Mouse (Mus musculus) limb, embryonic 14.5 days (tissue): Measurements from ENCODE around the gene Trim63. TPM values are rescaled to one million over a fixed set of nuclear protein-coding genes. Genes with fewer than 3 reads are reported as not detected.

ENCODE experiments used
- ATAC-seq: fragments of 200-750 bp; cut with Nextera tagmentation; 2 replicates; pipeline ENCODE4 v1.8.0; 2017; ENCODE audit warnings: low read depth, moderate number of reproducible peaks, moderate TSS enrichment; ENCODE audit not compliant: low FRiP score
- DNase-seq: peaks from one replicate; pipeline ENCODE4 v3.0.0-alpha.2; 2015; ENCODE audit warnings: low spot score
- H3K27ac ChIP-seq: fragments of 300-500 bp; sonication (generic); replicated peaks from 2 replicates; pipeline ENCODE4 v1.5.1; 2014; ENCODE audit warnings: low read depth, mild to moderate bottlenecking, low read length, moderate library complexity, mixed read lengths
- H3K27me3 ChIP-seq: fragments of 300-500 bp; sonication (generic); 2 replicates; pipeline ENCODE4 v1.6.1; 2014; ENCODE audit warnings: low read length, mixed read lengths; ENCODE audit not compliant: control insufficient read depth, insufficient read depth
- H3K36me3 ChIP-seq: fragments of 300-500 bp; sonication (generic); 2 replicates; pipeline ENCODE4 v1.6.1; 2014; ENCODE audit warnings: mild to moderate bottlenecking, low read length, moderate library complexity, mixed read lengths; ENCODE audit not compliant: control insufficient read depth, insufficient read depth
- H3K4me1 ChIP-seq: fragments of 300-500 bp; sonication (generic); 2 replicates; pipeline ENCODE4 v1.6.1; 2014; ENCODE audit warnings: antibody characterized with exemption, low read length, mixed read lengths; ENCODE audit not compliant: control insufficient read depth, insufficient read depth
- H3K4me2 ChIP-seq: fragments of 300-500 bp; sonication (generic); replicated peaks from 2 replicates; pipeline ENCODE4 v1.6.1; 2014; ENCODE audit warnings: low read depth, mild to moderate bottlenecking, low read length, moderate library complexity; ENCODE audit not compliant: severe bottlenecking
- H3K4me3 ChIP-seq: fragments of 300-500 bp; sonication (generic); replicated peaks from 2 replicates; pipeline ENCODE4 v1.5.1; 2014; ENCODE audit warnings: low read length
- H3K9ac ChIP-seq: fragments of 300-500 bp; sonication (generic); 2 replicates; pipeline ENCODE4 v1.6.1; 2014; ENCODE audit warnings: mild to moderate bottlenecking, low read depth, low read length, moderate library complexity; ENCODE audit not compliant: severe bottlenecking
- H3K9me3 ChIP-seq: fragments of 300-500 bp; sonication (generic); 2 replicates; pipeline ENCODE4 v1.6.1; 2016; ENCODE audit warnings: low read length; ENCODE audit not compliant: control insufficient read depth
- POLR2A ChIP-seq: fragments of 200-500 bp; IDR thresholded peaks from 2 replicates; pipeline ENCODE4 v1.8.0; 2012; ENCODE audit warnings: inconsistent platforms, mild to moderate bottlenecking, moderate library complexity, borderline replicate concordance; ENCODE audit not compliant: insufficient read depth, insufficient read length; ENCODE audit errors: extremely low read depth
- WGBS: fragments of 180-500 bp; shearing (Covaris S2); extraction: QIAGEN DNeasy Blood & Tissue Kit; methylation state at CpG from one replicate; pipeline ENCODE4 v1.1.7; 2014; 5-methylcytosine and 5-hydroxymethylcytosine counted together
- polyA plus RNA-seq, 2 experiments: library from polyadenylated mRNA; depleted of rRNA in 1 of 2; stranded (reverse) in 1 of 2; unstranded in 1 of 2; fragments of >200 nt; fragmentation: Nextera tagmentation in 1 of 2; extraction: Ambion mirVana in 1 of 2; gene quantifications; 2 replicates each; pipeline versions ENCODE4 v1.2.1 to v1.2.3; 2012 to 2014

Gene Trim63
- polyA plus RNA-seq, 2 experiments: 1.4 to 5.1 TPM

GRCm38 (mm10) chr4:134359649-134360048 is 44.7 kb downstream of the Trim63 start:
- no peak for TF ChIP-seq POLR2A
- no peak overlapping the region for H3K4me3 ChIP-seq
- no peak overlapping the region for H3K4me2 ChIP-seq
- no peaks in the 10 kb centered on the region for H3K9me3 ChIP-seq
- H3K27me3 ChIP-seq: 0 out of 2 replicates have a peak, but pooled peaks cover 6% of the 10 kb centered on the region
- no peak for DNase-seq
- H3K9ac ChIP-seq: no peak overlapping the region
- H3K27ac ChIP-seq: no peak overlapping the region
- H3K4me1 ChIP-seq: peaks cover 8% of the 10 kb centered on the region; the same call in 1 of the 2 replicates
- WGBS: 80% methylated on average over 6 of the region's 6 CpGs
- no peak for ATAC-seq
- no peaks in the 10 kb centered on the region for H3K36me3 ChIP-seq

- no peak for TF ChIP-seq POLR2A
- peak; percentile 53; the same call in 1 of the 2 replicates for ATAC-seq
- Histone ChIP-seq H3K9ac (no peak overlapping the region), H3K27me3 (0 out of 2 replicates have a peak, but pooled peaks cover 6% of the 10 kb centered on the region), H3K9me3 (no peaks in the 10 kb centered on the region), H3K4me3 (no peak overlapping the region), H3K4me2 (no peak overlapping the region), H3K27ac (no peak overlapping the region), H3K4me1 (peaks cover 2% of the 10 kb centered on the region; the same call in 1 of the 2 replicates), H3K36me3 (no peaks in the 10 kb centered on the region)
- WGBS: 12% methylated on average over 5 of the region's 5 CpGs
- no peak for DNase-seq
These were observed 46.3 kb downstream of the Trim63 start for GRCm38 (mm10) chr4:134361215-134361614.

- WGBS: 71% methylated on average over 9 of the region's 9 CpGs
- Histone ChIP-seq H3K27me3 (0 out of 2 replicates have a peak, but pooled peaks cover 5% of the 10 kb centered on the region), H3K4me1 (no peaks in the 10 kb centered on the region; the same call in 1 of the 2 replicates), H3K9ac (no peak overlapping the region), H3K4me3 (no peak overlapping the region), H3K27ac (no peak overlapping the region), H3K4me2 (no peak overlapping the region), H3K36me3 (no peaks in the 10 kb centered on the region), H3K9me3 (no peaks in the 10 kb centered on the region)
- ATAC-seq (no peak), DNase-seq (no peak)
- TF ChIP-seq POLR2A: no peak
These were observed 47.2 kb downstream of the Trim63 start for GRCm38 (mm10) chr4:134362124-134362523.

GRCm38 (mm10) chr4:134362586-134362985 is 47.7 kb downstream of the Trim63 start:
- Histone ChIP-seq H3K27ac (no peak overlapping the region), H3K36me3 (no peaks in the 10 kb centered on the region), H3K4me1 (no peaks in the 10 kb centered on the region), H3K9ac (no peak overlapping the region), H3K4me2 (no peak overlapping the region), H3K4me3 (no peak overlapping the region), H3K9me3 (no peaks in the 10 kb centered on the region), H3K27me3 (0 out of 2 replicates have a peak, but pooled peaks cover under 1% of the 10 kb centered on the region)
- DNase-seq (no peak), ATAC-seq (no peak)
- WGBS: 24% methylated on average over 9 of the region's 9 CpGs
- TF ChIP-seq POLR2A: no peak

- no peak for TF ChIP-seq POLR2A
- no peaks in the 10 kb centered on the region for H3K36me3 ChIP-seq
- 0 out of 2 replicates have a peak overlapping the region, but pooled peaks have one; percentile 7 for H3K4me2 ChIP-seq
- H3K4me3 ChIP-seq: no peak overlapping the region
- 0 out of 2 replicates have a peak overlapping the region, but pooled peaks have one; percentile 16 for H3K9ac ChIP-seq
- peaks cover 2% of the 10 kb centered on the region; the same call in 1 of the 2 replicates for H3K4me1 ChIP-seq
- ATAC-seq: peak; percentile 19
- peaks cover 10% of the 10 kb centered on the region; the same call in 1 of the 2 replicates for H3K27me3 ChIP-seq
- H3K9me3 ChIP-seq: no peaks in the 10 kb centered on the region
- peak overlapping the region; percentile 76 for H3K27ac ChIP-seq
- WGBS: 21% methylated on average over 5 of the region's 5 CpGs
- no peak for DNase-seq
These were observed 50.4 kb downstream of the Trim63 start for GRCm38 (mm10) chr4:134365280-134365679.
